Comparison of ENCODE assay signal across 10 mouse cellular contexts in genomic region chr1:191419991-191420751, GRCm38 (mm10). TPM values are rescaled to one million over a fixed set of nuclear protein-coding genes. Genes with fewer than 3 reads are reported as not detected.
DNase-seq lines count a peak whose midpoint lies in the region; ATAC-seq lines count a peak whose summit lies in the region.
"Had no signal": no experiment of that assay in that cellular context is flagged by ENCODE, and none has a peak within 500 bp of the region (broad histone marks: within the 10 kb centered on the region; RNA-seq: fewer than 3 reads in every experiment).

No protein-coding gene starts in this region.

- peak overlapping the region; percentile 14; the same call in 1 of the 2 replicates for H3K9ac ChIP-seq in heart, embryonic 12.5 days
- no peak overlapping the region for H3K9ac ChIP-seq in forebrain, embryonic 16.5 days (replicated peaks; ENCODE audit: low read depth, low read length)
- H3K9ac ChIP-seq in neural tube, embryonic 15.5 days (replicated peaks): no peak overlapping the region

- peak overlapping the region; percentile 95 for H3K27ac ChIP-seq in heart, embryonic 12.5 days (ENCODE audit: poor library complexity, severe bottlenecking)
- no peak overlapping the region for H3K27ac ChIP-seq in forebrain, embryonic 16.5 days (ENCODE audit: low read length)
- no peak overlapping the region for H3K27ac ChIP-seq in neural tube, embryonic 15.5 days (replicated peaks)

- peaks cover 56% of the 10 kb centered on the region for H3K4me1 ChIP-seq in heart, embryonic 12.5 days (replicated peaks)
- H3K4me1 ChIP-seq in forebrain, embryonic 16.5 days (replicated peaks; ENCODE audit: control insufficient read depth, insufficient read depth, low read length): no peaks in the 10 kb centered on the region
- H3K4me1 ChIP-seq in neural tube, embryonic 15.5 days: no peaks in the 10 kb centered on the region

- H3K4me2 ChIP-seq in heart, embryonic 12.5 days: peak overlapping the region; percentile 39
- no peak overlapping the region for H3K4me2 ChIP-seq in forebrain, embryonic 16.5 days (ENCODE audit: low read length)
- H3K4me2 ChIP-seq in neural tube, embryonic 15.5 days: no peak overlapping the region

- H3K27me3 ChIP-seq in heart, embryonic 12.5 days (replicated peaks): no peaks in the 10 kb centered on the region
- H3K27me3 ChIP-seq in forebrain, embryonic 16.5 days (replicated peaks; ENCODE audit: control insufficient read depth, insufficient read depth, low read length): no peaks in the 10 kb centered on the region
- H3K27me3 ChIP-seq in neural tube, embryonic 15.5 days (replicated peaks): no peaks in the 10 kb centered on the region

- no peak for ATAC-seq in heart, embryonic 12.5 days (ENCODE audit: insufficient number of reproducible peaks, low FRiP score)
- ATAC-seq in forebrain, embryonic 16.5 days: no peak
- no peak for ATAC-seq in neural tube, embryonic 15.5 days (ENCODE audit: low FRiP score)
- ATAC-seq: hindbrain, embryonic 16.5 days; midbrain, embryonic 16.5 days had no signal

- H3K4me3 ChIP-seq in heart, embryonic 12.5 days: no peak overlapping the region
- no peak overlapping the region for H3K4me3 ChIP-seq in forebrain, embryonic 16.5 days (replicated peaks; ENCODE audit: low read length)
- no peak overlapping the region for H3K4me3 ChIP-seq in neural tube, embryonic 15.5 days (replicated peaks)

- DNase-seq in adrenal gland, adult (ENCODE audit: inconsistent age in 2 of 2, low spot score in 1 of 2): peak; percentile 65 to 89
- no peak for DNase-seq in adrenal gland, postnatal 4 days (ENCODE audit: low spot score in 2 of 2)
- DNase-seq in adrenal gland, postnatal 25 days: peak; percentile 63
- DNase-seq in liver: peak; percentile 37
- DNase-seq in testis, postnatal 10 days (ENCODE audit: low spot score): no peak

- no peaks in the 10 kb centered on the region for H3K36me3 ChIP-seq in heart, embryonic 12.5 days
- H3K36me3 ChIP-seq in forebrain, embryonic 16.5 days (ENCODE audit: control insufficient read depth, insufficient read depth): no peaks in the 10 kb centered on the region
- no peaks in the 10 kb centered on the region for H3K36me3 ChIP-seq in neural tube, embryonic 15.5 days

- 11% methylated on average over 8 of the region's 8 CpGs for WGBS in heart, embryonic 12.5 days
- WGBS in forebrain, embryonic 16.5 days: 56% methylated on average over 8 of the region's 8 CpGs
- 59% methylated on average over 8 of the region's 8 CpGs for WGBS in neural tube, embryonic 15.5 days

- H3K9me3 ChIP-seq in heart, embryonic 12.5 days (replicated peaks): no peaks in the 10 kb centered on the region
- no peaks in the 10 kb centered on the region for H3K9me3 ChIP-seq in forebrain, embryonic 16.5 days (ENCODE audit: control insufficient read depth, low read length)
- H3K9me3 ChIP-seq in neural tube, embryonic 15.5 days (replicated peaks): no peaks in the 10 kb centered on the region

RNA-seq across cellular contexts. Expression of gene Ppp2r5a, which starts 17.1 kb away (rescaled TPM):
- total RNA-seq in adrenal gland, postnatal 4 days (2021): 100 to 1,000 TPM; 105 to 107 TPM
- 162 and 192 TPM in 2 replicates for total RNA-seq in adrenal gland, postnatal 25 days (2021)
- 43.0 and 45.6 TPM in 2 replicates for polyA plus RNA-seq in heart, embryonic 12.5 days (2016; fragmentation: Nextera tagmentation; extraction: Ambion mirVana)
- polyA plus RNA-seq in forebrain, embryonic 16.5 days (2015; fragmentation: Nextera tagmentation; extraction: Ambion mirVana): 7.9 and 8.7 TPM in 2 replicates
- polyA plus RNA-seq in neural tube, embryonic 15.5 days (2015; fragmentation: Nextera tagmentation; extraction: Ambion mirVana): 8.7 and 11.9 TPM in 2 replicates

Comparison
In these comparisons a context has a peak if more than half of its experiments do, and no peak if none do; other contexts are left out.
1. DNase-seq: peak in adrenal gland, adult (2 of 2), adrenal gland, postnatal 25 days (single experiment) and liver (single experiment); none in adrenal gland, postnatal 4 days (0 of 2) and testis, postnatal 10 days (single experiment).